Mouse (Mus musculus): ENCODE data around the gene Parp2. TPM values are rescaled to one million over a fixed set of nuclear protein-coding genes. Genes with fewer than 3 reads are reported as not detected.

The Parp2 gene
- polyA plus RNA-seq, 1 experiment from 2014 or later = 75.8 TPM

- H3K4me2 ChIP-seq (ENCODE audit: low read depth, low read length) = no peak overlapping the region
- WGBS = 10% methylated on average over 2 of the region's 2 CpGs
- H3K27me3 ChIP-seq (ENCODE audit: control insufficient read depth, insufficient read depth, low read length) = no peaks in the 10 kb centered on the region
- no peak overlapping the region for H3K9ac ChIP-seq (replicated peaks; ENCODE audit: low read length)
- no peaks in the 10 kb centered on the region for H3K4me1 ChIP-seq (ENCODE audit: control insufficient read depth, insufficient read depth, low read length)
- no peak overlapping the region for H3K4me3 ChIP-seq (ENCODE audit: low read depth, low read length)
- H3K36me3 ChIP-seq (replicated peaks; ENCODE audit: control insufficient read depth, insufficient read depth, low read depth, low read length) = no peaks in the 10 kb centered on the region
- H3K9me3 ChIP-seq (replicated peaks; ENCODE audit: control insufficient read depth, low read length) = no peaks in the 10 kb centered on the region
- no peak for ATAC-seq (replicated peaks; ENCODE audit: insufficient number of reproducible peaks, low FRiP score, low TSS enrichment, low read depth)
- DNase-seq (ENCODE audit: low spot score) = peak; percentile 52
- H3K27ac ChIP-seq (replicated peaks; ENCODE audit: low read depth, low read length) = no peak overlapping the region
These were observed 19.5 kb upstream of the Parp2 start for GRCm38 (mm10) chr14:50788157-50788556.

GRCm38 (mm10) chr14:50795261-50795935, 12.2 kb upstream of the Parp2 start:
- no peaks in the 10 kb centered on the region for H3K27me3 ChIP-seq (ENCODE audit: control insufficient read depth, insufficient read depth, low read length)
- no peaks in the 10 kb centered on the region for H3K36me3 ChIP-seq (replicated peaks; ENCODE audit: control insufficient read depth, insufficient read depth, low read depth, low read length)
- no peak for DNase-seq (ENCODE audit: low spot score)
- no peak overlapping the region for H3K4me3 ChIP-seq (ENCODE audit: low read depth, low read length)
- H3K27ac ChIP-seq (replicated peaks; ENCODE audit: low read depth, low read length) = no peak overlapping the region
- 92% methylated on average over 24 of the region's 24 CpGs for WGBS
- H3K9me3 ChIP-seq (replicated peaks; ENCODE audit: control insufficient read depth, low read length) = no peaks in the 10 kb centered on the region
- no peaks in the 10 kb centered on the region for H3K4me1 ChIP-seq (ENCODE audit: control insufficient read depth, insufficient read depth, low read length)
- no peak for ATAC-seq (replicated peaks; ENCODE audit: insufficient number of reproducible peaks, low FRiP score, low TSS enrichment, low read depth)
- no peak overlapping the region for H3K4me2 ChIP-seq (ENCODE audit: low read depth, low read length)
- H3K9ac ChIP-seq (replicated peaks; ENCODE audit: low read length) = no peak overlapping the region

GRCm38 (mm10) chr14:50795965-50796364, 11.7 kb upstream of the Parp2 start:
- H3K9ac ChIP-seq (replicated peaks; ENCODE audit: low read length) = no peak overlapping the region
- WGBS = 88% methylated on average over 4 of the region's 4 CpGs
- no peaks in the 10 kb centered on the region for H3K9me3 ChIP-seq (replicated peaks; ENCODE audit: control insufficient read depth, low read length)
- ATAC-seq (replicated peaks; ENCODE audit: insufficient number of reproducible peaks, low FRiP score, low TSS enrichment, low read depth) (no peak), DNase-seq (ENCODE audit: low spot score) (no peak)
- no peaks in the 10 kb centered on the region for H3K36me3 ChIP-seq (replicated peaks; ENCODE audit: control insufficient read depth, insufficient read depth, low read depth, low read length)
- H3K27me3 ChIP-seq (ENCODE audit: control insufficient read depth, insufficient read depth, low read length) = no peaks in the 10 kb centered on the region
- H3K27ac ChIP-seq (replicated peaks; ENCODE audit: low read depth, low read length) = no peak overlapping the region
- no peak overlapping the region for H3K4me2 ChIP-seq (ENCODE audit: low read depth, low read length)
- H3K4me1 ChIP-seq (ENCODE audit: control insufficient read depth, insufficient read depth, low read length) = no peaks in the 10 kb centered on the region
- H3K4me3 ChIP-seq (ENCODE audit: low read depth, low read length) = no peak overlapping the region

- Histone ChIP-seq H3K4me3 (ENCODE audit: low read depth, low read length) (no peak overlapping the region), H3K36me3 (replicated peaks; ENCODE audit: control insufficient read depth, insufficient read depth, low read depth, low read length) (no peaks in the 10 kb centered on the region), H3K9me3 (replicated peaks; ENCODE audit: control insufficient read depth, low read length) (no peaks in the 10 kb centered on the region), H3K4me1 (ENCODE audit: control insufficient read depth, insufficient read depth, low read length) (no peaks in the 10 kb centered on the region), H3K27ac (replicated peaks; ENCODE audit: low read depth, low read length) (no peak overlapping the region), H3K27me3 (ENCODE audit: control insufficient read depth, insufficient read depth, low read length) (no peaks in the 10 kb centered on the region), H3K9ac (replicated peaks; ENCODE audit: low read length) (no peak overlapping the region), H3K4me2 (ENCODE audit: low read depth, low read length) (no peak overlapping the region)
- DNase-seq (ENCODE audit: low spot score) (no peak), ATAC-seq (replicated peaks; ENCODE audit: insufficient number of reproducible peaks, low FRiP score, low TSS enrichment, low read depth) (no peak)
- WGBS = 81% methylated on average over 1 of the region's 1 CpGs
These were observed 11.2 kb upstream of the Parp2 start for GRCm38 (mm10) chr14:50796464-50796863.

GRCm38 (mm10) chr14:50798512-50798911, 9.1 kb upstream of the Parp2 start:
- no peaks in the 10 kb centered on the region for H3K36me3 ChIP-seq (replicated peaks; ENCODE audit: control insufficient read depth, insufficient read depth, low read depth, low read length)
- H3K4me3 ChIP-seq (ENCODE audit: low read depth, low read length) = no peak overlapping the region
- H3K9me3 ChIP-seq (replicated peaks; ENCODE audit: control insufficient read depth, low read length) = no peaks in the 10 kb centered on the region
- 46% methylated on average over 2 of the region's 2 CpGs for WGBS
- peak; percentile 24 for DNase-seq (ENCODE audit: low spot score)
- H3K4me2 ChIP-seq (ENCODE audit: low read depth, low read length) = no peak overlapping the region
- ATAC-seq (replicated peaks; ENCODE audit: insufficient number of reproducible peaks, low FRiP score, low TSS enrichment, low read depth) = no peak
- no peaks in the 10 kb centered on the region for H3K27me3 ChIP-seq (ENCODE audit: control insufficient read depth, insufficient read depth, low read length)
- no peaks in the 10 kb centered on the region for H3K4me1 ChIP-seq (ENCODE audit: control insufficient read depth, insufficient read depth, low read length)
- no peak overlapping the region for H3K9ac ChIP-seq (replicated peaks; ENCODE audit: low read length)
- no peak overlapping the region for H3K27ac ChIP-seq (replicated peaks; ENCODE audit: low read depth, low read length)

- Histone ChIP-seq H3K36me3 (replicated peaks; ENCODE audit: control insufficient read depth, insufficient read depth, low read depth, low read length) (no peaks in the 10 kb centered on the region), H3K9me3 (replicated peaks; ENCODE audit: control insufficient read depth, low read length) (no peaks in the 10 kb centered on the region), H3K27ac (replicated peaks; ENCODE audit: low read depth, low read length) (no peak overlapping the region), H3K4me1 (ENCODE audit: control insufficient read depth, insufficient read depth, low read length) (no peaks in the 10 kb centered on the region), H3K4me3 (ENCODE audit: low read depth, low read length) (no peak overlapping the region), H3K9ac (replicated peaks; ENCODE audit: low read length) (no peak overlapping the region), H3K27me3 (ENCODE audit: control insufficient read depth, insufficient read depth, low read length) (no peaks in the 10 kb centered on the region), H3K4me2 (ENCODE audit: low read depth, low read length) (no peak overlapping the region)
- ATAC-seq (replicated peaks; ENCODE audit: insufficient number of reproducible peaks, low FRiP score, low TSS enrichment, low read depth) (no peak), DNase-seq (ENCODE audit: low spot score) (peak; percentile 81)
- 2% methylated on average over 3 of the region's 3 CpGs for WGBS
These were observed 8.0 kb upstream of the Parp2 start for GRCm38 (mm10) chr14:50799502-50800259.

- Histone ChIP-seq H3K27ac (replicated peaks; ENCODE audit: low read depth, low read length) (no peak overlapping the region), H3K4me2 (ENCODE audit: low read depth, low read length) (no peak overlapping the region), H3K9me3 (replicated peaks; ENCODE audit: control insufficient read depth, low read length) (no peaks in the 10 kb centered on the region), H3K4me1 (ENCODE audit: control insufficient read depth, insufficient read depth, low read length) (no peaks in the 10 kb centered on the region), H3K4me3 (ENCODE audit: low read depth, low read length) (no peak overlapping the region), H3K36me3 (replicated peaks; ENCODE audit: control insufficient read depth, insufficient read depth, low read depth, low read length) (no peaks in the 10 kb centered on the region), H3K27me3 (ENCODE audit: control insufficient read depth, insufficient read depth, low read length) (no peaks in the 10 kb centered on the region), H3K9ac (replicated peaks; ENCODE audit: low read length) (no peak overlapping the region)
- 85% methylated on average over 6 of the region's 6 CpGs for WGBS
- no peak for DNase-seq (ENCODE audit: low spot score)
- no peak for ATAC-seq (replicated peaks; ENCODE audit: insufficient number of reproducible peaks, low FRiP score, low TSS enrichment, low read depth)
These were observed 5.2 kb upstream of the Parp2 start for GRCm38 (mm10) chr14:50802441-50802840.

GRCm38 (mm10) chr14:50802843-50803562, 4.6 kb upstream of the Parp2 start:
- peak; percentile 40 for DNase-seq (ENCODE audit: low spot score)

More at GRCm38 (mm10) chr14:50802843-50803562, 4.6 kb upstream of the Parp2 start:
- 64% methylated on average over 4 of the region's 4 CpGs for WGBS
- Histone ChIP-seq H3K9me3 (replicated peaks; ENCODE audit: control insufficient read depth, low read length) (no peaks in the 10 kb centered on the region), H3K36me3 (replicated peaks; ENCODE audit: control insufficient read depth, insufficient read depth, low read depth, low read length) (no peaks in the 10 kb centered on the region), H3K4me1 (ENCODE audit: control insufficient read depth, insufficient read depth, low read length) (no peaks in the 10 kb centered on the region), H3K4me2 (ENCODE audit: low read depth, low read length) (no peak overlapping the region), H3K9ac (replicated peaks; ENCODE audit: low read length) (no peak overlapping the region), H3K27ac (replicated peaks; ENCODE audit: low read depth, low read length) (no peak overlapping the region), H3K27me3 (ENCODE audit: control insufficient read depth, insufficient read depth, low read length) (no peaks in the 10 kb centered on the region), H3K4me3 (ENCODE audit: low read depth, low read length) (no peak overlapping the region)
- no peak for ATAC-seq (replicated peaks; ENCODE audit: insufficient number of reproducible peaks, low FRiP score, low TSS enrichment, low read depth)

Data from embryonic facial prominence, embryonic 11.5 days (tissue).